Mouse (Mus musculus) lung, embryonic 14.5 days (tissue): ENCODE data around the gene Rps15. TPM values are rescaled to one million over a fixed set of nuclear protein-coding genes. Genes with fewer than 3 reads are reported as not detected.

Experiments used
- ATAC-seq: fragments of 200-750 bp; cut with Nextera tagmentation; 2 replicates; pipeline ENCODE4 v1.8.0; 2017; ENCODE audit warnings: mild to moderate bottlenecking, moderate TSS enrichment, moderate library complexity; ENCODE audit not compliant: insufficient read depth
- DNase-seq: peaks from one replicate; pipeline ENCODE4 v3.0.0-alpha.2; 2015
- H3K27ac ChIP-seq: fragments of 300-500 bp; sonication (generic); 2 replicates; pipeline ENCODE4 v1.5.1; 2014; ENCODE audit warnings: low read depth, mild to moderate bottlenecking, moderate library complexity
- H3K27me3 ChIP-seq: fragments of 300-500 bp; sonication (generic); 2 replicates; pipeline ENCODE4 v1.6.1; 2014; ENCODE audit warnings: low read length, control low read depth; ENCODE audit not compliant: insufficient read depth
- H3K36me3 ChIP-seq: fragments of 300-500 bp; sonication (generic); 2 replicates; pipeline ENCODE4 v1.6.1; 2014; ENCODE audit warnings: control low read depth; ENCODE audit not compliant: insufficient read depth
- H3K4me1 ChIP-seq: fragments of 300-500 bp; sonication (generic); 2 replicates; pipeline ENCODE4 v1.6.1; 2014; ENCODE audit warnings: antibody characterized with exemption, control low read depth; ENCODE audit not compliant: insufficient read depth
- H3K4me2 ChIP-seq: fragments of 300-500 bp; sonication (generic); 2 replicates; pipeline ENCODE4 v1.6.1; 2014; ENCODE audit warnings: mild to moderate bottlenecking
- H3K4me3 ChIP-seq: fragments of 300-500 bp; sonication (generic); 2 replicates; pipeline ENCODE4 v1.5.1; 2014; ENCODE audit warnings: low read depth, low read length
- H3K9ac ChIP-seq: fragments of 300-500 bp; sonication (generic); 2 replicates; pipeline ENCODE4 v1.6.1; 2014
- H3K9me3 ChIP-seq: fragments of 300-500 bp; sonication (generic); 2 replicates; pipeline ENCODE4 v1.6.1; 2016; ENCODE audit warnings: low read depth, low read length, control low read depth
- CTCF ChIP-seq: IDR thresholded peaks from 2 replicates; pipeline ENCODE4 v1.5.1; 2016; ENCODE audit warnings: antibody characterized with exemption, low read depth
- WGBS: fragments of 180-500 bp; shearing (Covaris S2); extraction: QIAGEN DNeasy Blood & Tissue Kit; methylation state at CpG from one replicate; pipeline ENCODE4 v1.1.7; 2014; 5-methylcytosine and 5-hydroxymethylcytosine counted together
- polyA plus RNA-seq: library from polyadenylated mRNA; unstranded; fragments of >200 nt; fragmentation: Nextera tagmentation; extraction: Ambion mirVana; gene quantifications from 2 replicates; pipeline ENCODE4 v1.2.1, GENCODE M21; 2014

Gene Rps15
- polyA plus RNA-seq, 1 experiment from 2014 or later: 1,192 TPM

GRCm38 (mm10) chr10:80254331-80255297, 37.6 kb upstream of the Rps15 start:
- ATAC-seq: no peak
- WGBS: 93% methylated on average over 26 of the region's 26 CpGs
- H3K27ac ChIP-seq: no peak overlapping the region
- no peak for DNase-seq
- no peak overlapping the region for H3K4me3 ChIP-seq
- H3K9ac ChIP-seq: no peak overlapping the region
- no peaks in the 10 kb centered on the region for H3K9me3 ChIP-seq
- H3K4me2 ChIP-seq: no peak overlapping the region
- no peaks in the 10 kb centered on the region for H3K27me3 ChIP-seq
- TF ChIP-seq CTCF: no peak
- H3K36me3 ChIP-seq: peaks cover 59% of the 10 kb centered on the region
- peaks cover 4% of the 10 kb centered on the region; the same call in 1 of the 2 replicates for H3K4me1 ChIP-seq

- WGBS: 84% methylated on average over 5 of the region's 5 CpGs
- Histone ChIP-seq H3K27me3 (no peaks in the 10 kb centered on the region), H3K9ac (no peak overlapping the region), H3K4me1 (peaks cover 7% of the 10 kb centered on the region; the same call in 1 of the 2 replicates), H3K27ac (no peak overlapping the region), H3K36me3 (peaks cover 59% of the 10 kb centered on the region), H3K4me3 (no peak overlapping the region), H3K9me3 (no peaks in the 10 kb centered on the region), H3K4me2 (no peak overlapping the region)
- peak; percentile 22; the same call in 1 of the 2 replicates for TF ChIP-seq CTCF
- ATAC-seq (no peak), DNase-seq (peak; percentile 54)
Measured at GRCm38 (mm10) chr10:80255881-80256535, 36.2 kb upstream of the Rps15 start.

GRCm38 (mm10) chr10:80257936-80258335, 34.3 kb upstream of the Rps15 start:
- H3K4me3 ChIP-seq: no peak overlapping the region
- H3K4me1 ChIP-seq: peaks cover 11% of the 10 kb centered on the region
- DNase-seq (no peak), ATAC-seq (no peak)
- H3K9ac ChIP-seq: no peak overlapping the region
- no peaks in the 10 kb centered on the region for H3K9me3 ChIP-seq
- no peak overlapping the region for H3K4me2 ChIP-seq
- H3K27me3 ChIP-seq: no peaks in the 10 kb centered on the region
- TF ChIP-seq CTCF: no peak
- peaks cover 59% of the 10 kb centered on the region for H3K36me3 ChIP-seq
- WGBS: 68% methylated on average over 2 of the region's 2 CpGs
- no peak overlapping the region for H3K27ac ChIP-seq

GRCm38 (mm10) chr10:80258752-80259462, 33.3 kb upstream of the Rps15 start:
- H3K9ac ChIP-seq: peak overlapping the region; percentile 55; the same call in 1 of the 2 replicates
- TF ChIP-seq CTCF: no peak
- H3K4me2 ChIP-seq: peak overlapping the region; percentile 97; the same call in 1 of the 2 replicates
- H3K27ac ChIP-seq: no peak overlapping the region
- peaks cover 52% of the 10 kb centered on the region for H3K36me3 ChIP-seq
- DNase-seq (no peak), ATAC-seq (no peak)
- H3K4me1 ChIP-seq: peaks cover 11% of the 10 kb centered on the region
- H3K27me3 ChIP-seq: no peaks in the 10 kb centered on the region
- no peaks in the 10 kb centered on the region for H3K9me3 ChIP-seq
- WGBS: 88% methylated on average over 14 of the region's 14 CpGs
- H3K4me3 ChIP-seq: peak overlapping the region; percentile 43; the same call in 1 of the 2 replicates

GRCm38 (mm10) chr10:80259463-80259805, 32.8 kb upstream of the Rps15 start:
- WGBS: 76% methylated on average over 6 of the region's 6 CpGs
- no peak overlapping the region for H3K27ac ChIP-seq
- H3K27me3 ChIP-seq: no peaks in the 10 kb centered on the region
- ATAC-seq (no peak), DNase-seq (no peak)
- H3K9ac ChIP-seq: peak overlapping the region; percentile 55
- H3K9me3 ChIP-seq: no peaks in the 10 kb centered on the region
- H3K4me3 ChIP-seq: peak overlapping the region; percentile 43
- H3K4me2 ChIP-seq: peak overlapping the region; percentile 97
- TF ChIP-seq CTCF: no peak
- H3K4me1 ChIP-seq: peaks cover 11% of the 10 kb centered on the region
- peaks cover 47% of the 10 kb centered on the region for H3K36me3 ChIP-seq

- Histone ChIP-seq H3K36me3 (peaks cover 40% of the 10 kb centered on the region), H3K4me3 (peak overlapping the region; percentile 43), H3K9me3 (no peaks in the 10 kb centered on the region), H3K4me1 (peaks cover 11% of the 10 kb centered on the region), H3K27ac (peak overlapping the region; percentile 92), H3K9ac (peak overlapping the region; percentile 55), H3K4me2 (peak overlapping the region; percentile 97), H3K27me3 (no peaks in the 10 kb centered on the region)
- ATAC-seq: no peak
- peak; percentile 50 for DNase-seq
- no peak for TF ChIP-seq CTCF
- WGBS: 5% methylated on average over 19 of the region's 19 CpGs
Measured at GRCm38 (mm10) chr10:80259861-80260641, 32.2 kb upstream of the Rps15 start.
